Mouse (Mus musculus): ENCODE data around the gene Abcg8.

Abcg8 gene

GRCm38 (mm10) chr17:84675951-84676366 is at the start of gene Abcg8:
TSS of gene Abcg8 (plus strand) at chr17:84676302.
- DNase-seq = no peak

DNA sequence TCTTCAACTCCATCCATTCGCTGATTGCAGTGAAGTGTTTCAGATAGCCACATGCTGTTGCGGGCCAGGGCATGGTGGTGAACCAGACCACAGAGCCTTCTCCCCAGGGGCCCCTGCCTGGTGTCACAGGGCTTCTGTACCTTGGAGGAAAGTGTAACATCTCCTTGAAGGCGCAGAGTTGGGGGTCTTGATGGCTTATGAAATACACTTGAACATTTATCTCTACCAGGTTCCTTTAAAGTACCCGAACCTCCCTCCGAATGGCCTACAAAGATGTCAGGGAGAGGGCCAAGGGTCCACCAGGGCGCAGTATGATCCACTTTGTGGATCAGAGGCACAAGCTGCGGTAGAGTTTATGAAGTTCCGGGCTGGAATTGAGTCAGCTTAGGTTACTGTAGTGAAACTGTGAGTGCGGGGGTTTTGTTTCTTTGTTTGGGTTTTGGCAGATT is 49.2 kb upstream of the Abcg8 start:
- peak; percentile 93 for DNase-seq

DNA sequence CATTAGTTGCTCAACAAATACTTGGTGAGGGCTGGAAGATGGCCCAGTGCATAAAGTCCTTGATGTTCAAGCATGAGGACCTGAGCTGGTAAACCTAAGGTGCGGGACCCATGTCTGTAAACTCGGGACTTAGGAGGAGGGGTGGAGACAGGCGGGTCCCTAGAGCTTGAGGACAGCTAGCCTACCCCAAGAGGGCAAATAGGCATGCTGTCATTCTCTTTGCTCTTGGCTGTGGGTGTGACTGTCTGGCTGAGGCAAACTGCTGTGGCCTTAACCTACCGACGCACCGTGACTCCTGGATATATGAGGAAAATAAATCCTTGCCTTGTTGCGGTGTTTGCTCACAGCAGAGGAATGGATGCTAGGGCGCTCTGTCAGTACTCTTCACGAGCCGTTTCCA is 48.4 kb upstream of the Abcg8 start:
- peak; percentile 84 for DNase-seq

- DNase-seq = peak; percentile 85
Measured at GRCm38 (mm10) chr17:84628611-84629010, 47.5 kb upstream of the Abcg8 start.

DNA sequence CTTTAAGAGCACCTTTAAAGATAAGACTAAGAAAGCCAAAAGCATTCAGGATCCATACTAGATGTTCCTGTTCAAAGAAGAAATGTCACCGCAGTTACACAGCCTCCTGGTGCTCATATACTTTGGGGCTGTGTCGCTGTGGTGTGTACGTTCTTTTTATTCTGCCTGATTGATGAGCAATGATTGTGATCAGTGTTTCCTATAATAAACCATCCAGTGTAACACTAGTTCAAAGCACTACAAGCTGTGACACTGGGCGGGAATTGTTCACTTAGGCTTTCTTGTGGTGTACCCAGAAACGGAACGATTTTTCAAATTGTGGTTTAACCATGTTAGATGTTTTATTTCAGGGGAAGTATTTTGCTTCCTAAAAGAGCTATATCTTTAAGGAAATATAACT is 44.3 kb upstream of the Abcg8 start:
- DNase-seq = no peak

GRCm38 (mm10) chr17:84633443-84633842 is 42.7 kb upstream of the Abcg8 start:
- DNase-seq = no peak

DNA sequence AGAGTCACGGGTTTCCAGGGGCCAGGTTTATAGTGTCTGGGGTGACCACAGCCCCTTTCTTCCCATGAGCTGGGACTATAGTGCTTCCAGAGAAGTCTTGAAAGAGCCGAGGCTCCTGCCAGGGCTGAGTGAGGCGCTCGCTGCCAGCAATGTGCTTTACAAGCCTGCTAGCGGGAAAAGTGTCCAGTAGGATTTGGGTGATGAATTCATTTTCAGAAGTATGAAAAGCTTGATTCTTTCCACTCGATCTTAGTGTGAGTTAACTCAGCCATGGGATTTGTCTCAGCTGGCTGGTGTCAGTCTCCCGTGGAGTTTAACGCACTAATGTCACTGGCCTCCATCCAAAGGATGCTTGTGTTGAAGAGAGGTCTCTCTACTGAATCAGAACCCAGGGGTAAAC is 39.8 kb upstream of the Abcg8 start:
- DNase-seq = no peak

DNA sequence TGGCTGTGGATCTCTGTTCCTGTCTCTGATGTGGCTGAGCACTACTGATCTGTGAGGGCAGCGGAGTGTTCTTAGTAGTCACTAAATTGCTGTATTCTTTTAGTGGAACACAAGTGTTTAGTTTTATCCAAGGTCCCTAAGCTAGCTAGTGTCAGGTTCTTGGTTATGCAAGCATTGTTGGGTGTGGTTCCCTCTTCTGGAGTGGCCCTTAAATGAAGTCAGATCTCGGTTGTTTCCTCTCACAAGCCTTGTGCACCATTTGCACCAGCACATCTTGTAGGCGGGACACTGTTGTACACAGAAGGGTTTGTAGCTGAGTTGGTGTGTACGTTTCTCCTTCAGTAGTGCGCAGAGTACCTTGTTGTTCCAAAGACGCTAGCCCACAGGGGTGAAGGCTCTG is 38.1 kb upstream of the Abcg8 start:
- DNase-seq = no peak

DNA sequence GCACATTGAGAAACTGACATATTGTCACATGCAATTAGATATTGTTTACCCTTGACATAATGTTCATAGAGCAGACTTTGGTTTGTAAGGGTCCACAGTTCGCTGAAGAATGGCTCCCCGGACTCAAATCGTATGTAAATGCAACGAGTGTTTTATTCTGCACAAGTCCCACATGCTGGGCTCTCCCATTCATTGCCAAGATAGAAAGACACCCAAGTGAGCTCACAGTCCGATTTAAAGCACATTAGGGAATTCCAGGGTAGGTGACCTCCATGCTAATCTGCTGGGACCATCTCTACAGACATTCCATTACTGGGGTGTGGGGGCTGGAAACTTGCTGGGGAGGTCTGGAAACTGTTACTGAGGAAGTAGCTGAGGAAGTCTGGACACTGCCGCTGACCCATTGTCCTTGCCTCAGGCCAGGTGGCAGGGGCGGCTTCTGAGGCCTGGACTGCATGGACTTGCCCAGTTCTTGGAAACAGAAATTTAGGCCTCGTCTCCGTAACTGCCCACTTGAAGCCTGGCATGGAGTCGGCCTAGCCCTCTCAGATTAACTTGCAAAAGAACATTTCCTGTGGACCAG is 36.2 kb upstream of the Abcg8 start:
- peak; percentile 94 for DNase-seq

- peak; percentile 57 for DNase-seq
Measured at GRCm38 (mm10) chr17:84641893-84642292, 34.2 kb upstream of the Abcg8 start.

DNA sequence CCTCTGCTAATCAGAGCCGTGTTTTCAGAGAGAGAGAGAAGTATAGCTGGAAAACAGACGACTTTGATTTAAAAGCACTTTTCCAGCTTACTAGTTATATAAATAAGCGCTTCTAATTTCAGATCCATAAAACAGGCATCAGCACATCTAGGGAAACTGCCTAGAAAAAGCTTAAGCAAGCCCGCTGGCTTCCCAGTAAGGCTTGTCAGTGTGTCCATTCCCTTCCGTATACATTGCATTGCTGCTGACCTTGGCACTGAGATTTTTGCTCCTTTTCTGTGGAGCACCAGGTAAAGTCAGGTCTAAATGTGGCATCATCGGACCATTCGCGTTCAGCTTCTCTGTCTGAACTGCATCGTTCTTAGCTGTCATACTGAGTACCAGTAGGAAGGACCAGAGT is 33.8 kb upstream of the Abcg8 start:
- DNase-seq = peak; percentile 70

- DNase-seq = peak; percentile 89
Measured at GRCm38 (mm10) chr17:84644292-84645050, 31.6 kb upstream of the Abcg8 start.

- DNase-seq = peak; percentile 61
Measured at GRCm38 (mm10) chr17:84645119-84645518, 31.0 kb upstream of the Abcg8 start.

DNA sequence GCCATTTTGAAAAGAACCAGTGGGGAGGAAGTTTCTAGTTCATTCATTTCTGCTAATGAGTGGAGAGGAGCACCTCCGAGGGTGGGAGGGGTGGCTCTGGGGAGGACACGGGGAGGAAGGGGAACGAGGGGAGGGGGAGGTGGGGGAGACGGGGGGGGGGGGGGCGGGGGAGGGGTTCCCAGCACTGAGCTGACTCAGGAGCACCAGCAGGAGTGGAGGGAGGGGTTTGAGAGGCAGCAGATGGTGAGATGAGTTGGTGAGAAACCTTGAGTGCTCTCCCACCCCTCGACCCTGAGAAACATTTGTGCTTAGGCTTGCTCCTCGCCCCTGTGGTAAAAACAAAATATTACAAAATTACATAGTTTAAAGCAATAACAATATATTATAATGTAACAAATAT is 30.2 kb upstream of the Abcg8 start:
- peak; percentile 42 for DNase-seq

DNA sequence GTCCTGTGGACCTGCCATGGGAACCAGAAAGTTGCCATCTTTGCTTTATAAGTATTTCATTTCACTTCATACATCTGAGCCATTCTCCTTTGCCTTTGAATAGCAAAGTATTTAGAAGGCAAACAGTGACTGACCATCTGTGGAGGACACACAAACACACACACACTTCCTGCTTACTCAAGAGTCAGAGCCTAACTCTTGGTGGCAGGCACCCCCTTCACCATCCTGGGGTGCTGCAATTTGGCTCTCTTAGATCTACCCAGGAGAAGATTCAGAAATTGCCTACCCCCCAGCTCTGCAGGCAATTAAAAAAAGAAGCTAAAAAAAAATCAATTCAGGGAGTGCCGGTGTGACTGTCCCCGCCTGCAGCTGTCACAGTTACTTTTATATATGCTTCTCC is 29.6 kb upstream of the Abcg8 start:
- DNase-seq = peak; percentile 68

- peak; percentile 75 for DNase-seq
Measured at GRCm38 (mm10) chr17:84647630-84648029, 28.5 kb upstream of the Abcg8 start.

- peak; percentile 76 for DNase-seq
Measured at GRCm38 (mm10) chr17:84650302-84651017, 25.6 kb upstream of the Abcg8 start.

GRCm38 (mm10) chr17:84653544-84653943 is 22.6 kb upstream of the Abcg8 start:
- DNase-seq = peak; percentile 42

DNA sequence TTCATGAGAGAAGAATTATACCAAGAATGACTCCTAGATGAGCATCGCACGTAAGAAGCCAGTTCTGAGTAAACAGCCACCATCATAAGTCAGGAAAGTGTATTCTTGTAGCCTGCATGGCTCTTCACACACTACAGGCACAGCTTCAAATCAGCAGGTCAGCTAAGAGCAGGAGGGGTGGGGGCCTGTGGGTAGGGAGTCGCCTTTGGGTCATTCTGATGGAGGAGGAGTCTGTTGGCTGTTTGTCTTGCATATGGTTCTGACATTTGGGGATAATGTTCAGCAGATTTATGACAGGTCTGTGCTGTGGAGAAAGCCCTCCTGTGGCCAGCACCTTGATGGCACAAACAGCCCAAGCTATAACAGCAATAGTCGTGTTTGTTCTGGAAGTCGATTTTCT is 19.9 kb upstream of the Abcg8 start:
- DNase-seq = peak; percentile 72

GRCm38 (mm10) chr17:84656653-84657421 is 19.3 kb upstream of the Abcg8 start:
- no peak for DNase-seq

GRCm38 (mm10) chr17:84657422-84657732 is 18.7 kb upstream of the Abcg8 start:
- peak; percentile 67 for DNase-seq

- DNase-seq = peak; percentile 67
Measured at GRCm38 (mm10) chr17:84657782-84658181, 18.3 kb upstream of the Abcg8 start.

GRCm38 (mm10) chr17:84658195-84658594 is 17.9 kb upstream of the Abcg8 start:
- peak; percentile 84 for DNase-seq

All from heart, adult 11 months (tissue).